Mouse (Mus musculus) fat pad, adult 2 months (tissue): ENCODE results near the gene Map7d1.
"Not testable (repeated sequence)": the region's sequence is repeated elsewhere in the genome, so short reads cannot be mapped to it uniquely, and the experiment has no call there.

Experiments used
- DNase-seq: peaks from one replicate; pipeline ENCODE4 v3.0.0-alpha.2; 2011; ENCODE audit warnings: low read depth, low spot score; ENCODE audit errors: extremely low read depth

Map7d1 gene

DNA sequence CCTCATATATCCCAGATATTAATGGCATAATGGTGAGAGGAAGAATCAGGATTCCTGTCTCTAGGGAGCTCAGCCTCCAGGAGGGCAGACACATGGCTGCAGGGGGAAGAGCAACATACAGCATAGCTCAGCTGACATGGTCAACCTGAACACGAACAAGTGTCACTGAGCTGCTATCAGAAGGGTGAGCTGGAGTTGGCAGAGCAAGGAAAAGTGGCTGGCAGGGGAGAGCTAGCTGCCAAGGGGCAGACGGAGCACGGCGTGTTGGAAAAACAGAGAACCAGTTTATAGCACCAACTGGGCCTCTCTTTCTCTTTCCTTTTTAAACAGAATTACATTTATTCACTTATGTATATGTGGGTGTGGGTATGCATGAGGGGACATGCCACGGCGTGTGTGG is 13.6 kb downstream of the Map7d1 start:
- DNase-seq: no peak

DNA sequence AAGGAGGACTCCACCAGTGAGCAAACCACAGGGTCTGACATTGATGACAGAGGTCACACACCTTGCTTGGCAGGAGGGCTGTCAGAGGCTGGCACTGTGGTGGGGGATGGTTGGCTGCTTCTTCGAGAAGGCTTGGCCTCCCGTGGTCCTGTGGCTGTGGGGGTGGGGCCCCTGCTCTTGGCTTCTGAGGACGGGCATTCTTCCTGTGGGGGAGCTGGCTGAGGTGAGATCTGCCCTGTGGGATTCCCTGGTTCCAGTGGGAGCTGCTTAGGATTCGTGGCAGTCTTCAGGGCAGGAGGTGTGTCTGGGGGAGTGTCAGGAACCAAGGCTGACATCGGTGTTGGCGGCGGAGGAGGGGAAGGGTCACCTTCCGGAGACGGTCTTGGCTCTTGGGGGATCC is 14.2 kb downstream of the Map7d1 start:
- no peak for DNase-seq

DNA sequence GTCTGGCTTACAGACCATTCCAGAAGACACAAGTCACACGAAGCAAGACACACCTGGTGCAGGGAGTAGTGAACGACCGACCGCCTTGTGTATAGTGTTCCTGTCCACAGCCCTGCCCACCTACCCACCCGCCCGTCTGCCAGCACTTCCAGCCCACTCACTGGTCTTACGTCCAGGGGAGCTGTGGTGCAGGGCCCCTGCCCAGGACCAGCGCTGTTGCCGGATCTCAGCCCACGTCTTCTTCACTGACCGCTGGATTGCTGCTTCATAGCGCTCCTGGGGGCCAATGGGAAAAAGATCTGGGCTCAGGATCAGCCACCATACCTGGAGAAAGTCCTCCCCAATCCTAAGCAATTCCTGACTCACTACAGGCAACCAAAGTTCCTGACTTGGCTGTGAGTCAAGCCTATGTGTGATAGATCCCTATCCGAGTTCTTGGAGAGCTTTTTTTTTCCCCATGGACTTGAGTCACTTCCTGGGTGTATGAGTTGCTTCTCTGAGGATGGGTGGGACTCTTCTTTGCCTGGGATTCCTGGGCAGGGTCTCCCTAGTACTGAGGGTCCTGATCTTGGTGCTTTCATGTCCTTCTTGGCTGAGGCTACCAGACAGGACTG is 16.2 kb downstream of the Map7d1 start:
- no peak for DNase-seq

DNA sequence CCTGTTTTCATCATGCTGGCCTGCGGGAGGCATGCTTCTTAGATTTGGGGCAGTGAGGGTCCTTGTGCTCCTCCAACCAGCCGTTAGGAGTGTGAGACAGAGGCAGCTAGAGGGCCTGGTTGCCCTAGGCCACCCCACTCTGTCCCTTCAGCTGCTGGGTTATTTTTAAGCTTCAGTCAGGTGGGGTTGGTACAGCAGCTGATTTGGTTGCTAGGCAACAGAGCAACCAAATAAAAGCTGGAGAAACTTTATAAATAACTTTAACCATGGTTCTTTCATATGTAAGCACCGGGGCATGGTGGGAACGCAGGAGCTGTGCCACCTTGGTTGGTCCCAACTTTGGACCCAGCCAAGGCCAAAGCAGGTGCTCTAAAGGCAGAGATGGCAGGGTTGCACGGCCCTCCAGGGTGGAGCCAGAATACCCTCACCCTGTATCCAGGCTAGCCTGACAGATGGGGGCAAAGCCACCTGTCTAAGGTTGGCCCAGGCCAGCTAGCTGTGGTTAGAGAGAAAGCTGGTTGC is 18.4 kb downstream of the Map7d1 start:
- DNase-seq: no peak

DNA sequence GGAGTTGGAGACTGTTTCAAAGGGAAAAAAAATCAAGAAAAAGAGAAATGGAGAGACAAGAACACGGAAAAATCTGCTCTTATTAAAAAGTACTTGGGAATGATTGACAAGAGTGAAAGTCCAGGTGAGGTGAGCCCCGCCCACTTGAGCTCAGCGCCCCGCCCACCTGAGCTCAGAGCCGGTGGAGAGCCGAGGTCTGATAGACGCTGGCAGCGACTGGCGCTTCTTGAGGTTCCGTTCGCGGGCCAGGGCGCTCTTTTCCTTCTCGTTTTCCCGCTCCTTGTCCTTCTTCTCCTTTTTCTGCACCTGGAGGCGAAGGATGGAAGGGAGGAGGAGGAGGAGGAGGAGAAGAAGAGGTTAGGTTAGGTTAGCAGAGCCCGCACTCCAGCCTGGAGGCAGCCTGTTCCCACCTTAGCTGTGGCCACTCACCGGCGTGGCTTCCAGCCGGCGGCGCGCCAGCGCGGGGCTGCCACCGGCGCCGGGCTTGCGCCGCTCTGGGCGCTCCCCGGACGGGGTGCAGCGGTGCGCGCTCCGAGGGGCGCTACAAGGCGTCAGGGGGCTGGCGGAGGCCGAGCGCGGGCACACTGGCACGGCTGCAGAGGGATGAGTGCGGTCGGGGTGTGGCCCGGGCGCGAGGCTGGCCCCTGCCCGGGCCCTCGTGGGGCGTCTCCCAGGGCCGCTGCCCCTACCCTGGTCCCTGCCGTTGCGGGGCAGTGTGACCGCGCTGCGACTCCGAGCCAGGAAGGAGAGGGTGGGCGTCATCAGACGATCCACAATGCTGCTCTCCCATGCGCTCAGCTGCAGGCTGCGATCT is 19.5 kb downstream of the Map7d1 start:
- no peak for DNase-seq

DNA sequence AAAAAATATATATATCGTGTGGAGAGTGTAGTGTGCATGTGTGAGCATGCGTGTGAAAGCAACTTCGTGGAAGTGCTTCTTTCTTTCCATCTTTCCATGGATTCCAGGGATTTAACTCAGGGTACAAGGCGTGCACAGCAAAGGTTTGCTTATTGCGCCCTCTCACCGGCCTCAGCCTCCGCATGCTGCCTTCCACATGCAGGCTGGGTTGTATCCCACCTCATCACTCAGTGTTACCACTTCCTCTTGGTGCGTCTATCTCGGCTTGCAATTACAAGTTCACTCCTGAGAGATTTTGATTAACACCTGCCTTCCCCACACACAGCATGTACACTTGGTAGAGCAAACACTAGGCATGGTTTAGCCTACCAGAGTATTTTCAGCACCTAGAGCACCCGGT is 21.0 kb downstream of the Map7d1 start:
- DNase-seq: no peak

DNA sequence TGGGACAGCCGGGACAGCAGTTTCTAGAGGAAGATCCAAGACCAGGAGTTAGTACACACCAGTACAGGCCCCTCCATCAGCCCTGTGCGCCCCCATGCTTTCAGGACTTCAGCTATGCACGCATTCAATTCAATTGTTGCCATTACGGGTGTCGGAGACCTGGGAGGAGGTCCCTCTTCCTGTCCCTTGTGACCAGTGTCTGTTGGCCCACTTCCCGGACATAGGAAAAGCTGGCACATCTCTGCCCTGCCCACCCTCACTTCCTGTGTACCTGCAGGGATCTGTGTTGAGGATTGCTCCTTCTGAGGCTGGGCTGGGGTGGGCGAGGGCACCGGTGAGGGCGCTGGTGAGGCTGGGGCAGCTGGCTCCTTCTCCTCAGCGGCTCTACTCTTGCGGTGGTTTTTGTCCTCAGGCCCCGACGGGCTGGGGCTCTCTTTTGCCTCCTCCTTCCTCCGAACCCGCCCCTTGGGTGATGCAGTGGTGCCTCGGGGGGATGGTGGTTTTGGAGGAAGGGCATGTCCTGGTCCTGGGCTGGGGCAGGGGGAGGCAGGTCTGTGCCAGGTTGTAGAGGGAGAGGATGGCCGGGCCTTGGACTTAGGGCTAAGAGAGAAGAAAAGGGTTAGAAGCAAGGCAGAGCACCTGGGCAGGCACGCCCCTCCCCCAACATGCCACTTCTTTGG is 21.5 kb downstream of the Map7d1 start:
- DNase-seq: no peak

DNA sequence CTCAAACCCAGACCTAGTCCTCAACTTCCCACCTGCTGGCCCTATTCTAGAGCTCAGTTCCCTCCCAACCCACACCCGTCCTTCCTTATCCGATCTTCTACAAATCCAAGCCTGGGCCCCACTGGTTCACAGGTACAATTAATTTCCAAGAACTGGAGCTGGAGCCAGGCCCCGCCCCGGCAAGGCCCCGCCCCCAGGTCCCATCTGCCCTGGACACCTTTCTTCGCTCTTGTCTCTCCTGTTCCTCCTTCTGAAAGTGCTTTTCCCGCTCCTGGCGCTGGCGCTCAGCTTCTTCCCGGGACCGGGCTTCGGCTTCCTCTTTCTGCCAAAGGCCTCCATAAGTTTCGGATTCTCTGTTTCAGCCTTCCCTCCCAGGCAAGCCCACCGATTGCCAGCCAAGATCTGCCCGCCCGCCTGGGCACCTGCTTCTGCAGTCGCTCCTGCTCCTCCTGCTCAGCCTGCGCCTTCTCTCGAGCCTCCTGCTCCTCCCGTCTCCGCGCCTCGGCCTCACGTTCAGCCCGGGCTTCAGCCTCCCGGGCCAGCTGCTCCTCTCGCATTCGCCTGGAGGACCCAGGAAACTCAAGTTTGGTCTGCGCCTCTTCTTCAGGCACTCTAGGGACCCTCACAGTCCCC is 22.4 kb downstream of the Map7d1 start:
- no peak for DNase-seq

DNA sequence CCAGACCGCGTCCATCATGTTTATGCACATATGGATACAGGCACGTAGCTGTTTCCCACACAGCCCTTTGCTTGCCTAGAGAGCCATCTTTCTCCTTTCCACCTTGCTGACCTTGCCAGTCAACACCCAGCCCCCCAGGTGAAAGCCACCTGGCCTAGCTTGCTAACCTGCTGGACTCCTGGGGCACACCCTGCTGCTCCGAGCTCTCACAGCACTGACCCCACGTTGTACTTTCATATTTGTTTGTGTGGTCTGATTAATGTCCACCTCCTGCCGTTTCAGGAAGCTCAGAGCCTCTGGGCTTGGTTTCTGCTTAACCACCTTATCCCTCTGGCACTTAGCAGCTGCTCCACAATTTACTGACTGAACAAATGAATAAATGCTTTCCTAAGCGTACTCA is 26.2 kb downstream of the Map7d1 start:
- DNase-seq: no peak

DNA sequence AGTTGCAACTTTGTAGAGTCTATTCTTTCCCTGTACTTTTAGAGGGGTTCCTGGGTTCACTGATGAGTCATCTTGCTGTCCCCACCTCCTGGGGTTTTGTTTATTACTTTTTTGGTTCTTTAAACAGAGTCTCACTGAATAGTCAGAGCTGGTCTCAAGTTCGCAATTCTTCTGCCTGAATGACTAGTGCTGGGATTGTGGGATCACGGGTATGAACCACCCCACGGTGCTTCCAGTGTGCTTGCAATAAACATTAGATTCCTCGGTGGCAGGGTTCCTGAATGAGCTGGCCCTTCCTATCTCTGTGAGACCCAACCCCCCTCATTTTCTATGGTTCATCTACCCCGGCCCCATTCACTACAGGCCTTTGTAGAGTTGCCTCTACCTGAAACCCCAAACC is 28.0 kb downstream of the Map7d1 start:
- no peak for DNase-seq

DNA sequence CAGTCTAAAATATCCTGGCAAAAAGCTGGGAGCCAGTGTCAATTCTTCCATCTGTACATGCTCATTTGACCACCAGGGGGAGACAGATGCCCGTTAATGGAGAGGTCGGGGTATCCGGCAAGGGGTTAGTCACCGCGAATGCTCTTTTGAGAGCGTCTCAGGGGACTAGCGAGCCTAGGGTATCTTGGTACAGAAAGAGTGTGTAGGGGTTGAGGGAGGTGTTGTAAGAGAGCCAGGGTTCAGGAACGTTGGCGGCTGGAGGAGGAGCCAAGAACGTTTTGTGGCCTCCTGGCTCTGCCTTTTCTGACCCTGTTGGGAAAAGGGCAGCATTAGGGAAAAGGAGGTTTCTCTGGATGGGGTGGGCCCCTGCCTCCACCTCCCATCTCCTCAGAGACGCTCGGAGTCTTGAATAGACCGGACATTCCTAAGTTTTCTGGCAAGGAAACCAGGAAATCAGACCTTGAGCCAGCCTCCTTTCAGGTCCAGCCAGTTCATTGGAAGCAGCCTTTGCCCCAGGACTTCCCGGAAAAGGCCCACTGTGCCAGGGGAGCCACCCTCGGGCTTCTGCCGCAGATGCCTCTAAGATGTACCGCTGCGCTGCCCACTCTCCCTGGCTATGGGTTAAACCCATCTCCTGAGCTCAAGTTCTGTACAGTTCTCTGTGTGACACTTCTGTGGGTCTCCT is 28.9 kb downstream of the Map7d1 start:
- DNase-seq: no peak

DNA sequence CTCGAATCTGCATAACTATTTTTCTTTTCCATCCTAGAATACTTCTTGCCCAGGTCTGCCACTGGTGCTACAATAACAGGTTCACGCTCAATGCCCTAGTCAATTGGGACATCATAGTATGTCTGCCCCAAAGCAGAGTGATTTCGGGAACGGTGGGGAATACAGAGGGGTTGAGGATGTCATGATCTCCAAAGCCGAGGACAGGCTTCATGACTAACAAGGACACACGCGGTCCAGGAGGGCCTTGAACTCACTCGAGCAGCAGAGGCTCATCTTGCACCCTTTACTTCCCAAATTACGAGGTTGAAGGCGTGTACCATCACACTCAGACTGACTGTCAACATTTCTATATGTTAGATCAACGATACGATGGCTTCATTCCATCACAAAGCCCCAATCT is 29.5 kb downstream of the Map7d1 start:
- DNase-seq: no peak

DNA sequence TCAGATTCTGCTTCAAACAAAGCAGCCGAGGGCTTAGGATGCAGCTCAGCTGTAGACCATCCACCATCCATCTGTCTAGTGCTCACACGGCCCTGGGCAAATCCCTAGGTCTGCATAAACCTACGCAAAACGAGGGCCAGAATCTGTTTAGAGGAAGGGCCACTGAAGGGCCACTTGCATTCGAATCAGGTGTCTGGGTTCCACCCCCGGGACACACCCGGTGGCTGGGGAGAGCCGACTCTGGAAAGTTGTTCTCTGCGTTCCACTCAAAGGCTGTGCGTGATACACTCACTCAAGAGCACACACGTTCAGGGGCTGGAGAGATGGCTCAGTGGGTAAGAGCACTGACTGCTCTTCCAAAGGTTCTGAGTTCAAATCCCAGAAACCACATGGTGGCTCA is 33.5 kb downstream of the Map7d1 start:
- no peak for DNase-seq

DNA sequence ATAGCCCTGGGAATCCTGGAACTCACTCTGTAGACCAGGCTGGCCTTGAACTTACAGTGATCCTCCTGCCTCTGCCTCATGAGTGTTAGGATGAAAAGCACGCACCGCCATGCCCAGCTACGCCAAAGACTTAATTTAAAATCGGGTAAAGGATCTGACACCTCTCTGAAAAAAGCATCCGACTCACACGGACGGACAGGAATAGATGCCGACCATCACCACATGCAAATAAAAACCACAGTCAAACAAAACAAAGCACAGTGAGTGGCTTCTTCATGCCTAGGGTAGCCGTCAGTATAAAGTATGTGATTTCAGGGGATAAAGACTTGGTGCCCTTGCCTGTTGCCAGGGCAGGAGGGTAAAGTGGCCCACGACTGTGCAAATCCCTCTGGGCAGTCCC is 36.1 kb downstream of the Map7d1 start:
- DNase-seq: no peak

DNA sequence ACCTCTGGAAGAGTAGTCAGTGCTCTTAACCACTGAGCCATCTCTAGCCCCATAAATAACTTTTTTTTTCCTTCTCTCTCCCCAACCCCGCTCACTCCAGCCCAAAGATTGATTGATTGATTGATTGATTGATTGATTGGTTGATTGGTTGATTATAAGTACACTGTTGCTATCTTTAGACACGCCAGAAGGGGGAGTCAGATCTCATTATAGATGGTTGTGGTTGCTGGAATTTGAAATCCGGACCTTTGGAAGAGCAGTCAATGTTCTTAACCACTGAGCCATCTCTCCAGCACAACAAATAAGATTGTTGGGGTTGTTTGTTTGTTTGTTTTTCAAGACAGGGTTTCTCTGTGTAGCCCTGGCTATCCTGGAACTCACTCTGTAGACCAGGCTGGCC is 36.6 kb downstream of the Map7d1 start:
- not testable (repeated sequence) for DNase-seq

DNA sequence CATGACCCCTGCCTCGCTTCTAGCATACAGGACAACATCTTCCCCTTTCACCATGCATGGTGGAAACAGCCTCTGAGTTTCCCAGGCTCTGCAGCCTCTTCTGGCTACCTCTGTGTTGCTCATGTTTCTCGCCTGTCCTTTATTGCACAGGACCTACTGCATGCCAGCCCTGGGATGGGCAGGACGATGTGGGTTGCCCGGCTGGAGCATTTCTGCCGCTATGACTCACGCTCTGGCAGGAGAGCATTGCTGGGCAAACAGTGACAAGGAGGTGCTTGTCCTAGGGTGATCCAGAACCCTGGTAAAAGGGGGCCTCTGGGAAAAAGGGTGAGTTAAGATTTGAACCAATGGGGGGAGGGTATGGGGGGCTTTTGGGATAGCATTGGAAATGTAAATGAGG is 38.4 kb downstream of the Map7d1 start:
- DNase-seq: no peak

DNA sequence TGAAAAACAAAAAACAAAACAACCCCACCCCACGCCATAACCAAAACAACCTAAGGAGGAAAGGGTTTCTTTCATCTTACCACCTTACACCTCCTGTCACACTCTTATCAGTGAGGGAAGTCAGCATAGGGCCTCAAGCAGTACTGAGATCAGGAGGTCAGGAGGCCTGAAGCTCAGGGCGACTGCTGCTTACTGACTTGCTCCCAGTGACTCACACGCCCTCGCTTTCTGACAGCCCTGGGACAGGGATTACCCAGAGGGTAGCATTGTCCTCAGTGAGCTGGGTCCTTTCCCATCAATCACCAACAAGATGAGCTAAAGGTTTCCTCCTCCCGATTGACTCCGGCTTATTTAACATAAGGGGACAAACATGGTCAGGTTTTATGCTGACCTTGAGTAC is 49.1 kb downstream of the Map7d1 start:
- no peak for DNase-seq

DNA sequence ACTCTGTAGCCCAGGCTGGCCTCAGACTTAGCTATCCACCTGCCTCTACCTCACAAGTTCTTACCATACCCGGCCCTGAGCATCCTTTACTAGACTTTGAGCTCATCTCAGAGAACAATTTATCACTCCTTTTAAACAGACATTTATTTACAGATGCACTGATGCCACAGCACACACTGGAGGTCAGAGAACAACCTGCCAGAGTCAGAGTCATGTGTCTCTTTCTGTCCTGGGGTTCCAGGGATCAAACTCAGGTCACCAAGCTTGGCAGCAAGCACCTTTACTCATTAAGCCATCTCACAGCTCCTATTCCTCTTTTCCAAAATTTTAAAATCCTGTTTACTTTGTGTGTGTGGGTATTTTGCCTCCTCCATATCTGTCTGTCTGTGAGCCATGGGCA is 50.8 kb downstream of the Map7d1 start:
- DNase-seq: no peak

DNA sequence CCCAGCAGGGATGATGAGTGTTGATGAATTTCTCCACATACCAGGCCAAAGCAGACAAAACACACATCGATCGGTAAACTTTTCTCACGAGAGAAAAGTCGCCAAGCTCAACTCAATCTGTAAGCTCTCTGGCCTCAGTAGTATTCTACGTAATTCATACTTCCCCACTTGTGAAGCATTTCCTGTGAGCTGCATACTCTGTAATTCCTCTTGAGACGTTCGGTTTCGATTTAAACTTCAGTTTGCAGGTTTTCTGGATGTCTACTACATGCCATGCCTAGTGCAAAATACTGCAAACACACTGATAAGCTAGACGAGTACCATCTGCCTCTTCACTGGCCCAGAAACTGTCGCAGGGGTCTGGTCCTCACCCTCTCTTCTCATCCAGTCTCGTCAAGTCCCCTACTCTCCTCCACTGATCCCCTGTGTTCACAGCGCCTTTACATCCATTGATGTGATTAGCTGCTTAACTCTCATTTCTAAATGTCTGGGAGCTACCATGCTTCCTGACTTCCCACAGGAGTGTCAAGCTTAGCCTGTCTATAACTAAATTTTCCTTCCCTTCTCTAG is 51.4 kb downstream of the Map7d1 start:
- no peak for DNase-seq

DNA sequence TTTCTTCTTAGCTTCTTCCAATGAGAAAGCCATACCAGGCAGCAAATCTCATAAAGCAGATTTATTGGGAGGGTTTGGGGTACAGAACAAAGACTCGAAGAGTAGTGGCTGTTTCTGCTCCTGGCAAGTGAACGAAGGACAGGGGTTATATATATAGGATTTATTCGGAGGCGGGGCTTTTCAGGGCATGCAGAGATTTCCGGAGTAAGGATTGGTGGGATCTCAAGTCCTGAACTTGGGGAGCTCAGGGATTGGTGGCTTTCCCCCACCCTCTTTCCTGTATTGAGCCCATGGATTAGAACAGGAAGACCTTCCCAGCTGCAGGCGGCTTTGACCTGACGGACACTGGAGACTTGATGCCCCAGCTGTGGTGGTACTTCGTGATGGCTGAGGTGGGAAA is 52.1 kb downstream of the Map7d1 start:
- no peak for DNase-seq
